Mouse (Mus musculus) midbrain, embryonic 11.5 days (tissue): Measurements from ENCODE around the gene Cdca7l. TPM values are rescaled to one million over a fixed set of nuclear protein-coding genes. Genes with fewer than 3 reads are reported as not detected.

Experiments
- ATAC-seq: fragments of 200-750 bp; cut with Nextera tagmentation; 2 replicates; pipeline ENCODE4 v1.8.0; 2017; ENCODE audit warnings: moderate TSS enrichment, moderate library complexity; ENCODE audit not compliant: low FRiP score
- DNase-seq: peaks from one replicate; pipeline ENCODE4 v3.0.0; 2015; ENCODE audit warnings: low spot score; ENCODE audit errors: missing footprints
- H3K27ac ChIP-seq: fragments of 300-500 bp; sonication (generic); 2 replicates; pipeline ENCODE4 v1.5.1; 2014; ENCODE audit warnings: low read depth, low read length
- H3K27me3 ChIP-seq: fragments of 300-500 bp; sonication (generic); 2 replicates; pipeline ENCODE4 v1.6.1; 2014; ENCODE audit warnings: mild to moderate bottlenecking, low read length, moderate library complexity, mixed read lengths; ENCODE audit not compliant: control insufficient read depth, insufficient read depth
- H3K36me3 ChIP-seq: fragments of 300-500 bp; sonication (generic); 2 replicates; pipeline ENCODE4 v1.6.1; 2014; ENCODE audit warnings: mild to moderate bottlenecking, low read length, moderate library complexity, mixed read lengths; ENCODE audit not compliant: control insufficient read depth, insufficient read depth
- H3K4me1 ChIP-seq: fragments of 300-500 bp; sonication (generic); 2 replicates; pipeline ENCODE4 v1.6.1; 2014; ENCODE audit warnings: low read length; ENCODE audit not compliant: control insufficient read depth, insufficient read depth
- H3K4me2 ChIP-seq: fragments of 300-500 bp; sonication (generic); 2 replicates; pipeline ENCODE4 v1.6.1; 2014; ENCODE audit warnings: mild to moderate bottlenecking, moderate library complexity
- H3K4me3 ChIP-seq: fragments of 300-500 bp; sonication (generic); 2 replicates; pipeline ENCODE4 v1.5.1; 2014; ENCODE audit warnings: low read depth, low read length
- H3K9ac ChIP-seq: fragments of 300-500 bp; sonication (generic); 2 replicates; pipeline ENCODE4 v1.6.1; 2014; ENCODE audit warnings: low read length
- H3K9me3 ChIP-seq: fragments of 300-500 bp; sonication (generic); 2 replicates; pipeline ENCODE4 v1.6.1; 2016; ENCODE audit warnings: low read length; ENCODE audit not compliant: control insufficient read depth
- WGBS: fragments of 180-500 bp; shearing (Covaris S2); extraction: QIAGEN DNeasy Blood & Tissue Kit; methylation state at CpG from one replicate; pipeline ENCODE4 v1.1.7; 2014; 5-methylcytosine and 5-hydroxymethylcytosine counted together
- polyA plus RNA-seq: library from polyadenylated mRNA; unstranded; fragments of >200 nt; fragmentation: Nextera tagmentation; extraction: Ambion mirVana; gene quantifications from 2 replicates; pipeline ENCODE4 v1.2.1, GENCODE M21; 2014

Cdca7l gene
- polyA plus RNA-seq, 1 experiment from 2014 or later: 45.2 TPM

DNA sequence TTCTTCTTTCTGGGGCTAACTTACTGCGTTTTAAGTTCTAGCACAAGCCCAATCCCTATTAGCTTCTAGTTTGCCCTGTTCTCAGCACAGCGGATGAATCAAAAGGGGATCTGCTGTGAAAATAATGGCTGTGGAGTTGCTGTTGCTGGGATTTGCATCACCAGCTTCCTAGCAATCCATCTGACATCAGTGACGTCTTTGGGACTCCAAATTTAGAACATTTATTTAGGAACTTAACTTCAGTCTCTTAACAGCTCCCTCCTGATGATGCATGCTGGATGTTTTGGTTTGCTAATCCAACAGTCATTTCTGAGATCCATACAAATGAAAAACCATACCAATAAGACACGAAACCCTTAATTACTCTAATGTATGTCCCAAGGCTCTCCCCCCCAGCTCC, 1.5 kb downstream of the Cdca7l start:
- Histone ChIP-seq H3K9me3 (no peaks in the 10 kb centered on the region), H3K4me2 (no peak overlapping the region), H3K36me3 (no peaks in the 10 kb centered on the region), H3K4me3 (no peak overlapping the region), H3K27me3 (no peaks in the 10 kb centered on the region), H3K9ac (no peak overlapping the region), H3K27ac (no peak overlapping the region), H3K4me1 (peaks cover 36% of the 10 kb centered on the region)
- DNase-seq: no peak
- 82% methylated on average over 4 of the region's 4 CpGs for WGBS
- no peak for ATAC-seq

DNA sequence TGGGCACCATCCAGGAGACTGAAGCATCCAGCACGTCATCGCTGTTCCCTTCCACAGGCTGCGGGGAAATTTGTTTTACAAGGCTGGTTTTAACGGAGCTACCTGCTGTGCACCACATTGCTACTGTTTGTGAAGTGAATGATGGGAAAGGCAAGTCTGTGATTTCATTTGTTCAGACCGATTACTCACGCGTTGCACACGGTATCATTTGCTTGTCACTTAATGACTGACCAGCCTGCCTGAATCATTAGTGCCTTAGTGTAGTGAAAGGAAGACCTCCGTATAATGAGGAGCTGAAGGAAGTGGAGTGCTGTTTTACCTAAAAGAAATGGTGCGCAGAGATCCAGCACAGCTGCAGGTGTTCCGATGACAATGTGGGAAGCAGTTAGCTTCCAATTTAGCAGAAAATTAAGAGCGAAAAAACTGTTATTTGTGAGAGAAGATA, 1.9 kb downstream of the Cdca7l start:
- Histone ChIP-seq H3K27ac (no peak overlapping the region), H3K9ac (no peak overlapping the region), H3K36me3 (no peaks in the 10 kb centered on the region), H3K4me2 (no peak overlapping the region), H3K4me1 (peaks cover 36% of the 10 kb centered on the region), H3K9me3 (no peaks in the 10 kb centered on the region), H3K4me3 (no peak overlapping the region), H3K27me3 (no peaks in the 10 kb centered on the region)
- ATAC-seq: no peak
- WGBS: 46% methylated on average over 12 of the region's 12 CpGs
- DNase-seq: no peak

GRCm38 (mm10) chr12:117806470-117806869, 2.4 kb downstream of the Cdca7l start:
- H3K36me3 ChIP-seq: no peaks in the 10 kb centered on the region
- ATAC-seq (no peak), DNase-seq (peak; percentile 85)
- H3K9me3 ChIP-seq: no peaks in the 10 kb centered on the region
- no peak overlapping the region for H3K4me3 ChIP-seq
- no peak overlapping the region for H3K27ac ChIP-seq
- peaks cover 36% of the 10 kb centered on the region for H3K4me1 ChIP-seq
- 65% methylated on average over 4 of the region's 4 CpGs for WGBS
- H3K4me2 ChIP-seq: no peak overlapping the region
- no peak overlapping the region for H3K9ac ChIP-seq
- H3K27me3 ChIP-seq: 0 out of 2 replicates have a peak, but pooled peaks cover under 1% of the 10 kb centered on the region

- DNase-seq (no peak), ATAC-seq (peak; percentile 33; the same call in 1 of the 2 replicates)
- Histone ChIP-seq H3K9me3 (no peaks in the 10 kb centered on the region), H3K27me3 (0 out of 2 replicates have a peak, but pooled peaks cover 3% of the 10 kb centered on the region), H3K4me1 (peaks cover 36% of the 10 kb centered on the region), H3K4me3 (no peak overlapping the region), H3K9ac (no peak overlapping the region), H3K27ac (no peak overlapping the region), H3K36me3 (no peaks in the 10 kb centered on the region), H3K4me2 (no peak overlapping the region)
- WGBS: 42% methylated on average over 8 of the region's 12 CpGs
Measured at GRCm38 (mm10) chr12:117807637-117808036, 3.5 kb downstream of the Cdca7l start.

DNA sequence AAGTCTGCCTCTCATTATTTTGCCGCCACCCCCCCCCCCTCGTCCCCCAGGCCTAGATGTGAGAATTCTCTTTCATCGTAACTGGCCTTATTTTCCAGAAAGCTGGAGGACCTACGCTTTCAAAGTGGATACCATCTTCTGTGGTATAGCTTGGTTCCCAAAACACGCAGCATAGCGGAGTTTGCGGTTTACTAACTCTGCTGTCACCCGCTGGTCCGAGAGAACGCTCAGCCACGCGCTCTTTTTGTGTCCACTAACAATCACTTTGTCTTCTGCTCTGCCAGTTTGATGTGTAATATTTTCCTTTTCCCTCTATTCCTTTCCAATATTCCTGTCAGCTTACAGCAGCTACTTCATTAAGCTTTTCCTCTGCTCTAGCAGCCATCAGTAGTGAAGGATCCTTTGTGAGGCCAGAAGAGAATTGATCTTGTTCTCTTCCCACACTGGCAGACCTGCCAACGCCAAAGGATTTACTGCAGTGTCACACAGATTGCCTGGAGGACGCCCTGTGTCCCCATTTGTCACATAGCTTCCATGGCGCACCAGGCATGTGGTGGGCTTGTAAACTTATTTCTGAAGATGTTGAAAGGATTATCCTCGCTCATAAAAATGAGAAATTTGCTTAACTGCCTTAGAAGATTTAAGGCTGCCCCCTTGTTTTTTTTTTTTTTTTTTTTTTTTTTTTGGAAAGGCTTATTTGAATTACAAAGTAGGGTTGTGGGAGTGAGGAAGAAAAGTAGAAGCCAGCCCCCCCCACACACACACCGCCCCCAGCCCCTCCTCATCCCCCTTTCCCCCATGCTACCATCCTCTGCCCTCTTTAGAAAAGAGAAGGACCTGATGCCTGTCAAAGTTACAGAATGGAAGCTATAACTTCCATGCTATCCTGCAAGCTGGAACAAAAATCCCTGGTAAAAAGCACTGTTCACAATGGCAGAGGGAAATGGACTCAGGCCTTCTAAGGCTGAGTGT, 4.6 kb downstream of the Cdca7l start:
- peak overlapping the region; percentile 42 for H3K4me2 ChIP-seq
- H3K9me3 ChIP-seq: no peaks in the 10 kb centered on the region
- H3K9ac ChIP-seq: peak overlapping the region; percentile 30
- DNase-seq (peak; percentile 95), ATAC-seq (peak; percentile 83)
- peak overlapping the region; percentile 71 for H3K27ac ChIP-seq
- H3K36me3 ChIP-seq: no peaks in the 10 kb centered on the region
- H3K4me3 ChIP-seq: 0 out of 2 replicates have a peak overlapping the region, but pooled peaks have one; percentile 10
- H3K27me3 ChIP-seq: 0 out of 2 replicates have a peak, but pooled peaks cover 3% of the 10 kb centered on the region
- 31% methylated on average over 17 of the region's 17 CpGs for WGBS
- H3K4me1 ChIP-seq: peaks cover 36% of the 10 kb centered on the region

DNA sequence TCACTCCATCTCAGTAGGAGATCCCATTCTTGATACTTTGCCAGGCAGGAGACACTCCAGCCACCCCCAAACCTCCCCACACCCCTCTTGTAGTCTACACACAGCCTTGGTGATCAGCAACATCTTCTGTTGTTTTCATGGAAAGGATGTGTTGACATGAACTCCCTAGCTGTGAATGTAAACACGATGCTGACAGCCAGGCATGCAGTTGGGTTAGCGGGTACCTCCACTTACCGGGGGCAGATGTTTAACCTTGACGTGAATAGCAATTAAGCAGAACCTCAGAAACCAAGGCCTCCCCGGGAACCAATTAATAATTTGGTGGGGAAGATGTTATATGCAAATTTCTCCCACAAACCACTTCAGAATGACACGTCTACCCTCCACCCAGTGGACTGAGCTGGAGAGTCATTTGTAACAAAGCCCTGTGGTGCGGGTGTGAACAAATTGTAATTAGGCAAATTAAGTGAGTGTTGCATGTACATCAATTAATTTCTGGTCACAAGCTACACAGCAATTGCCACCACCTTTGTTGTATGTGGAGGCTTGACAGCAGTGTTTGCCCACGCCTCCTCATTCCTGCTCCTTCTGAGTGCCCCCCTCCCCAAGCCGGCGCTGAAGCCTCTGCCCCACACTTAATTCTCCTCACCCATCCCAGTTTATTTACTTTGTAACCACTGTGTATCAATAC, 5.4 kb downstream of the Cdca7l start:
- ATAC-seq (peak; percentile 40), DNase-seq (peak; percentile 87)
- no peaks in the 10 kb centered on the region for H3K9me3 ChIP-seq
- H3K27ac ChIP-seq: no peak overlapping the region
- WGBS: 53% methylated on average over 10 of the region's 10 CpGs
- H3K4me1 ChIP-seq: peaks cover 36% of the 10 kb centered on the region
- H3K4me3 ChIP-seq: no peak overlapping the region
- no peak overlapping the region for H3K4me2 ChIP-seq
- H3K27me3 ChIP-seq: 0 out of 2 replicates have a peak, but pooled peaks cover 3% of the 10 kb centered on the region
- no peak overlapping the region for H3K9ac ChIP-seq
- no peaks in the 10 kb centered on the region for H3K36me3 ChIP-seq

- H3K4me1 ChIP-seq: peaks cover 36% of the 10 kb centered on the region
- H3K36me3 ChIP-seq: no peaks in the 10 kb centered on the region
- 60% methylated on average over 11 of the region's 11 CpGs for WGBS
- H3K4me2 ChIP-seq: no peak overlapping the region
- H3K9ac ChIP-seq: no peak overlapping the region
- DNase-seq (no peak), ATAC-seq (no peak)
- no peak overlapping the region for H3K27ac ChIP-seq
- no peak overlapping the region for H3K4me3 ChIP-seq
- H3K9me3 ChIP-seq: no peaks in the 10 kb centered on the region
- 0 out of 2 replicates have a peak, but pooled peaks cover 3% of the 10 kb centered on the region for H3K27me3 ChIP-seq
Measured at GRCm38 (mm10) chr12:117810074-117810473, 6.0 kb downstream of the Cdca7l start.

DNA sequence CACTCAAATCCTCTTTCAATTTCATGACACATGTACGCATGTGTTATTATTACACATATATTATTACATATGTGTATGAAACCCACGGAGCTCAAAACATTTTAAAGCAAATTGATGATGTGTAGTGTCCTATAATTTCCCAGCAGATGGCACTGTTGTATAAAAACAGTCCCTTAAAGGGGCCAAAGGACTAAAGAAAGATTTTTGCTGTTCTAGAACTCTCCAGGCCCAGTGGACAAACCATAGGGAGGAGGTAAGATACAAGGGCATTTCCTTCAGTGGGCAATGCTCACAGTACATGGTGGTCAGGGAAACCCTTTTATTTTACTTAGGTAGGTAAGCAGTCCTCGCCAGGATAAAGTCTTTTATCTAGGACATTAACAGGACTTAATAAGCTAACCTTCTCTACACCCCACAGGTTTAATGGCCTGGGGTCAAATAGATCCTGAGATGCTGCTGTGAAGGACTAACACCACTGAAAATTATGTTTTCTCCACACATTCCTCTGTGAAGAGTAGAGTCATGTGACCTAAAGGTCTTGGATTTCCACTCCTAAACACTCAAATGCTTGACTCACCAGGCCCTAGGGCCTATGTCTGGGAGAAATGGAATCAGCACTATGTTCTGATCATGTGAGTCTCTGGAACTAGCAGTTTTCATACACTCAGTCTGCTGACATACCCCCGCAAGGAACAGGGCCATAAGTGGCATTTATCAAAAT, 16.2 kb downstream of the Cdca7l start:
- Histone ChIP-seq H3K9ac (no peak overlapping the region), H3K9me3 (no peaks in the 10 kb centered on the region), H3K4me1 (no peaks in the 10 kb centered on the region), H3K4me2 (no peak overlapping the region), H3K4me3 (no peak overlapping the region), H3K36me3 (no peaks in the 10 kb centered on the region), H3K27me3 (no peaks in the 10 kb centered on the region; the same call in 1 of the 2 replicates), H3K27ac (no peak overlapping the region)
- peak; percentile 90 for DNase-seq
- peak; percentile 71 for ATAC-seq
- WGBS: 53% methylated on average over 4 of the region's 4 CpGs
